Mouse (Mus musculus) hindbrain, embryonic 11.5 days (tissue): ENCODE measurements at regions not wholly inside any gene's neighbourhood (a gene's known extent, or its start where the extent isn't known, plus 50 kb on each side); places are given as distances from the start of the nearest gene placed in this dataset.

Experiments used
- ATAC-seq: fragments of 200-750 bp; cut with Nextera tagmentation; 2 replicates; pipeline ENCODE4 v1.8.0; 2017; ENCODE audit warnings: mild to moderate bottlenecking, moderate TSS enrichment, moderate library complexity; ENCODE audit not compliant: low FRiP score
- DNase-seq: peaks from one replicate; pipeline ENCODE4 v3.0.0-alpha.2; 2015; ENCODE audit warnings: low spot score
- H3K27ac ChIP-seq: fragments of 300-500 bp; sonication (generic); 2 replicates; pipeline ENCODE4 v1.5.1; 2014; ENCODE audit warnings: mild to moderate bottlenecking, low read depth, low read length
- H3K27me3 ChIP-seq: fragments of 300-500 bp; sonication (generic); 2 replicates; pipeline ENCODE4 v1.6.1; 2014; ENCODE audit warnings: mild to moderate bottlenecking, low read length, moderate library complexity, mixed read lengths; ENCODE audit not compliant: control insufficient read depth, insufficient read depth
- H3K36me3 ChIP-seq: fragments of 300-500 bp; sonication (generic); 2 replicates; pipeline ENCODE4 v1.6.1; 2014; ENCODE audit warnings: mild to moderate bottlenecking, low read length, moderate library complexity, mixed read lengths; ENCODE audit not compliant: control insufficient read depth, insufficient read depth
- H3K4me1 ChIP-seq: fragments of 300-500 bp; sonication (generic); replicated peaks from 2 replicates; pipeline ENCODE4 v1.6.1; 2014; ENCODE audit warnings: low read length, mixed read lengths; ENCODE audit not compliant: control insufficient read depth, insufficient read depth
- H3K4me2 ChIP-seq: fragments of 300-500 bp; sonication (generic); replicated peaks from 2 replicates; pipeline ENCODE4 v1.6.1; 2014; ENCODE audit warnings: mild to moderate bottlenecking, low read depth, low read length
- H3K4me3 ChIP-seq: fragments of 300-500 bp; sonication (generic); 2 replicates; pipeline ENCODE4 v1.5.1; 2014; ENCODE audit warnings: low read depth, low read length
- H3K9ac ChIP-seq: fragments of 300-500 bp; sonication (generic); 2 replicates; pipeline ENCODE4 v1.6.1; 2014; ENCODE audit warnings: low read depth, low read length
- H3K9me3 ChIP-seq: fragments of 300-500 bp; sonication (generic); 2 replicates; pipeline ENCODE4 v1.6.1; 2016; ENCODE audit warnings: low read length; ENCODE audit not compliant: control insufficient read depth
- WGBS: fragments of 180-500 bp; shearing (Covaris S2); extraction: QIAGEN DNeasy Blood & Tissue Kit; methylation state at CpG from one replicate; pipeline ENCODE4 v1.1.7; 2014; 5-methylcytosine and 5-hydroxymethylcytosine counted together

DNA sequence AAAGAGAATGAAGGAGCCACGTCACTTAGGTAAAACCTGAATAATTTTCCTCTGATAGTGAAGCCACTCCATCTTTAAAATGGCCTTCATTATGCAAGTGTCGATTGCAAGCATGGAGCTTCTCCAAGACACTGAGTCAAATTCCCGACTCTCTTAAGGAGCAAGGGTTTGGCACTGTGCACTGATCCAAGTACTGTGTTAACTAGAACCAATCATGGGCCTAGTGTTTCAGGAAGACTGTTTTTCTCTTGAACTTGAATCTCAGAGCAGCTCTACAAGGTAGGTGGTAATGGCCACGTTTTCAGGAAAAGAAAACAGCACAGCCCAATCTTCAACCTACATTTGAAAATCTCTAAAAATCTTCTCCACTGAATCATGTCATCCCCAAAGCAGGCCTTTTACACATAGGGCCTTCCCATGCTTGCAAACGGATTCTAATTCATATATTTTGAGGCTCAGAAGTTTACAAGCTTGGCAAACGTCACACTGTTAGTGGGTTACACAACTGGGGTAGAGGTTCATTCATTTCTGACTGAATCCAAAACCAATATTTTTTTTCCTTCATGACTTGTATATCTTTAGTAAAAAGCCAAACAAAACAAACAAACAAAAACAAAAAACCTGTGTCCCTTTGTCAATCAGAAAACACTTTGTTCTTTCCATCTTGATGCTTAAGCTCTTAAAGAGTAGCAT lies 342.2 kb upstream of the Zfp462 start:
- Histone ChIP-seq H3K9ac (no peak overlapping the region), H3K27ac (peak overlapping the region; percentile 82; the same call in 1 of the 2 replicates), H3K36me3 (no peaks in the 10 kb centered on the region), H3K9me3 (no peaks in the 10 kb centered on the region), H3K4me3 (no peak overlapping the region), H3K4me1 (peaks cover 4% of the 10 kb centered on the region; the same call in 1 of the 2 replicates), H3K27me3 (no peaks in the 10 kb centered on the region), H3K4me2 (no peak overlapping the region)
- WGBS, result 87% methylated on average over 6 of the region's 6 CpGs
- DNase-seq (no peak), ATAC-seq (no peak)

DNA sequence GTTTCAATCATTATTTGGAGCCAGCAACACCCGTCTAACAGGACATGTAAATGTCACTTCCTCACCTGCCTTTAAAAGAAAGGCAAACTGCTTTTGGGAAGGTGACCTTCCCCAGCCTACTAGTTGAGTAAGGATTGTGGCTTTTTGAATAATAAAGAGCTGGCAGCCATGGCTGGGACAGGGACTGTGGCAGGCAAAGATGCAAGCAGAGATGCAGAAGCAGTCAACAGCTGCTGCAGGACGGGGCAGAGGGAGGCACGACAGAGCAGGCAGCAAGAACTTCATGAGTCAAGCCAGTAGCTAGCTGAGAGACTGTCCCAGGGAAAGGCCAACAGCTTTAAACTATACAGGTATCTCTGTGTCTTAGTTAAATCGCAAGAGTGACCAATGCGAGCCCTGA lies 334.7 kb upstream of the Zfp462 start:
- 58% methylated on average over 5 of the region's 5 CpGs for WGBS
- Histone ChIP-seq H3K9ac (no peak overlapping the region), H3K9me3 (no peaks in the 10 kb centered on the region), H3K27me3 (no peaks in the 10 kb centered on the region), H3K36me3 (no peaks in the 10 kb centered on the region), H3K4me2 (no peak overlapping the region), H3K4me3 (no peak overlapping the region), H3K27ac (no peak overlapping the region), H3K4me1 (no peaks in the 10 kb centered on the region)
- DNase-seq, result no peak
- ATAC-seq, result no peak

DNA sequence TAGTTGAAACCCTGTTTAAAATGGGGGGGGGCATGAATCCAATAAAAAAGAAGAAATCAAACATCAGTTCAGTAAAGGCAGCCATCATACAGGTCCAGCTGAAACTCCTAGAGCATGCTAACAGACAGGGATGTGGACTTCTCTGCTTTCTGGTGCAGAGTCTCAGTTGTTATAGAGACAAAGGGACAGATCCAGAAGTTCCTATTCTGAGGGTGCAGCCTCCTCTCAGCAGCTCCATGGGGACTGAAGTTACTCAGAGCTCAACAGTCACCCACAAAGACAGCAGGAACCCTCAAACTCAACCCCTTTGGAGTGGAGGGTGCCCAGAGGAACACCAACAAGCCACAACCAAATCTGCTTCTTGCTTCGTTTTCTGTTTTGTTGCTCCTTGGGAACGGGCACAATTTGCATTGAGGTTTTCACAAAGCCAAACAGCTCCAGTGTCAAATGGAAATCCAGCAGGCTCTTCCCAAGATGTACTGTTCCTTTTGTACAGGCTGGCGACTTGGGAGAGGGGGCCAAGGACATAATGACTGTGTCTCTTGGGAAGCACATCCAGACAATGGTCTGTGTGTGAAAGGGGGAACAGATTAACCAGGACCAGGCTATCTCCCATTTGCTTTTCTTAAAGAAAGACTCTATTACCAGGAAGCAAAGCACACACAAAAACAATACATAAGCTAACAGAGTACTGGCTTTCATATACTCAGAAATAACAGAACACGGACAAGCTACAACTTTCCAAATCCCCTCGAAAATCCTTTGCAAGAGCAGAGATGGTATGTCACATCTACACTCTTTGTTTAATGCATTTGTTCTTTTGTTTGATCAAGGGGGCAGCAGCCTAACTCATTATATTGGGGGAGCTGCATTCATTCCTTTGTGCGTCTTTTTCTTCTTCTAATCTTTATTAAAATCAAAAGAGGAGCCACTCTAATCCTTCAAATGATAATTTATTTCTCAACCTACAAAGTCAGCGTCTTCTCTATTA lies 332.6 kb upstream of the Zfp462 start:
- Histone ChIP-seq H3K4me2 (no peak overlapping the region), H3K4me3 (no peak overlapping the region), H3K27ac (peak overlapping the region; percentile 82), H3K9me3 (no peaks in the 10 kb centered on the region), H3K36me3 (no peaks in the 10 kb centered on the region), H3K9ac (no peak overlapping the region), H3K27me3 (no peaks in the 10 kb centered on the region), H3K4me1 (no peaks in the 10 kb centered on the region)
- WGBS, result 38% methylated on average over 7 of the region's 7 CpGs
- peak; percentile 74 for ATAC-seq
- peak; percentile 63 for DNase-seq

DNA sequence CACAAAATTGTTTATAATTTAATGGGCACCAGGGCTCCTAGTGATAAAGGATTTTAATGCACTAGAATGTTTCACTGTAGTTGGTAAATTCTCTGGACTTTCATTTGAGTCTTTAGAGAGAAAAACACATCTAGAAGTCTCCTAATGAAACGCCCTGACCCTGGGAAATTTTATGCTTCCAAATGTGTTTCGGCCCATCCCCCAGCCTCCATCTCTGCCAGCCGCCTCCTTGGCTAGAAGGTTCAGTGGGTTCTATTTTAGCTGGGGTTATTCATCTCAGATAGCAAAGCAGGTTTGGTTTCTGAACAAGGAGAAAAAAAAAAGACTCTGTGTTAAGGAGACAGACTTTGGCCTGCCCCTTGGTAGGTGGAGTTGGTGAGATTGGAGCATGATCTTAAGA lies 331.8 kb upstream of the Zfp462 start:
- Histone ChIP-seq H3K9ac (no peak overlapping the region), H3K9me3 (no peaks in the 10 kb centered on the region), H3K4me2 (no peak overlapping the region), H3K4me1 (no peaks in the 10 kb centered on the region), H3K36me3 (no peaks in the 10 kb centered on the region), H3K27ac (peak overlapping the region; percentile 82), H3K4me3 (no peak overlapping the region), H3K27me3 (no peaks in the 10 kb centered on the region)
- ATAC-seq (no peak), DNase-seq (peak; percentile 55)
- WGBS, result 23% methylated on average over 3 of the region's 3 CpGs

DNA sequence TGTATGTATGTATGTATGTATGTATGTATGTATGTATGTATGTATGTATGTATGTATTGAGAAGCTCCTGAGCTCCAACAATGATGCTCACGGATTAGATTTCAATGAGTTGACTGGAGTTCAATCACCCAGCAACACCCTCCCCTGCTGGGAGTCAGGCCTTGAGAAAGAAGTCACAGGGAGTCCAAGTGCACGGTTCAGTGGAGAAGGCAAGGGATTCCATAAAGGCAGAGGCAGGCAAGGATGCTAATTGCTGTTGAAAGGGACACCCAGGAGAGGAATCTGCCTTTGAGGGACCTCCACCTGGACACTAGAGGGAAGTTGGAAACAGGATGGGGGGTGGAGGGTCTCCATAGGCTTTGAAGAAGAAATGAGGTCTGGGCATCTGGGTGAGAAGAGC lies 331.2 kb upstream of the Zfp462 start:
- H3K4me2 ChIP-seq, result no peak overlapping the region
- no peaks in the 10 kb centered on the region for H3K27me3 ChIP-seq
- H3K9me3 ChIP-seq, result no peaks in the 10 kb centered on the region
- no peak overlapping the region for H3K9ac ChIP-seq
- ATAC-seq (no peak), DNase-seq (peak; percentile 21)
- WGBS, result 16% methylated on average over 2 of the region's 2 CpGs
- H3K4me3 ChIP-seq, result no peak overlapping the region
- H3K27ac ChIP-seq, result no peak overlapping the region
- no peaks in the 10 kb centered on the region for H3K4me1 ChIP-seq
- H3K36me3 ChIP-seq, result no peaks in the 10 kb centered on the region

- DNase-seq (no peak), ATAC-seq (no peak)
- H3K36me3 ChIP-seq, result no peaks in the 10 kb centered on the region
- H3K9ac ChIP-seq, result no peak overlapping the region
- no peak overlapping the region for H3K27ac ChIP-seq
- no peaks in the 10 kb centered on the region for H3K4me1 ChIP-seq
- no peak overlapping the region for H3K4me3 ChIP-seq
- no peaks in the 10 kb centered on the region for H3K27me3 ChIP-seq
- 27% methylated on average over 1 of the region's 1 CpGs for WGBS
- H3K9me3 ChIP-seq, result no peaks in the 10 kb centered on the region
- H3K4me2 ChIP-seq, result no peak overlapping the region
These were observed 329.0 kb upstream of the Zfp462 start for GRCm38 (mm10) chr4:54615886-54616285.

DNA sequence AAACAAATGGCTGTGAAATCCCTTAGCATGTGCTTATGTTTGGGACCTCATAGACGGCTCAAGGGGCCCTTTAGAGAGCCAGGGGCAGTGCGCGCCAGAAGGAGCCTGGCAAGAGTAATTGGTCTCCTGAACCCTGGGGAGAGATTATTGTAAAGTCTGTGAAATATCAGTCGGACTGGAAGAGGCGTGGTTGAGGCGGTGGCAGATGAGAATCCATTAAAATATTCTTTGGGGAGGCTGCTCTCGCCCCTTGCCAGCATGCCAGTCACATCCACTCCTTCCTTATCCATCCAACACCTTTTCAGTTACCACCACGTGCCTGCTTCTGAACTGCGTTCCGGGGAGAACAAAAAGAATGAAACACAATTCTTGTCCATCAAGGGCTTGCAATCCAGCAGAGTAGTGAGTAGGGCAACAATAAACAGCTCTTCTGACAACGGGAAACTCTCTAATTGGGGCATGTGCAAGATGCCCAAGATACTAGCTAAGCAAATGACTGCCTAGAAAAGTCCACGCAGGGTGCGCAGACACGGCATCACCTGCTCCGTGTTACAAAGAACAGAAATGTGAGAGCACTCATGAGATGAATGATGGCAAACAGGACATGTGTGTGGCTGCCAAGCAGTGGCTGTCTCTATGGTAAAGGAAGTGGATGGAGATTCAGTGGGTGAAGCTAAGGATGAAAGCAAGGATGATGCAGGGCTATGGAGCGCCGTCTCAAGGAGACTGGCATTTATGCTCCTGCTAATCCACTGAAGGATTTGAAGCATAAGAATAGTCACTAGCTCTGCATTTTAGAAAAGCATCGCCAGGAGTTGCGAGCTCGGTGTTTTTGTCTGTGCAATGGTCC lies 320.6 kb upstream of the Zfp462 start:
- Histone ChIP-seq H3K9ac (no peak overlapping the region), H3K4me2 (no peak overlapping the region), H3K36me3 (no peaks in the 10 kb centered on the region), H3K27me3 (no peaks in the 10 kb centered on the region), H3K4me1 (no peaks in the 10 kb centered on the region), H3K4me3 (no peak overlapping the region), H3K9me3 (peaks cover 4% of the 10 kb centered on the region; the same call in 1 of the 2 replicates), H3K27ac (no peak overlapping the region)
- WGBS, result 75% methylated on average over 20 of the region's 20 CpGs
- ATAC-seq, result peak; percentile 70
- DNase-seq, result no peak

DNA sequence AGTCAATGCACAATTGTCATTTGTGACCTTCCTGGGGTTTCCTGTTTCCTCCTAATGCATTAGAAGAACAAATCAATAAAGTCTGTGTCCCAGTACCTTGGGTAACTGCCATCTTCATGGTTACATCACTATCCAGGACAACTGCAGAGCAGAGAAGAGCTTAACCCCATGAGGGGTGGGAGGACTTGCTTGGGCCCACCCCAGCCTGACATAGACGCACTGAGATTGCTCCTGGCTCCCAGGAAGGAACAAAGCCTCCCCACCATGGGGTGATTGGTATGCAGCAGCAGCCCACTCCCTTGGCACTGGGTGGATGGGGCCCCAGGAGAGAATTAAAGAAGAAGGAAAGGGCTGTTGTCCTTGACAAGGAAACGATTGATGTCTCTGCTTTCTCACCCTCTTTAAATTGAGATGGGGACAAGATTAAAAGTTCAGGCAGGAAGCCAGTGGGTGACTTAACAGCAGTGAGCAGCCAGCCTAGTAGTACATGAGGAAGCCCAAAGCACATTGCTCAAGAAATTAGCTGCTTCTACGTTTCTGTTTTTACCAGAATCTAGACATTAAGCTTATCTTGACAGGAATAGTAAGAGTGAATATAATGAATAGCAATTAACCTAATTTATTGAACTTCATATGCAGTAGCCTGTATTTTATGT lies 307.7 kb upstream of the Zfp462 start:
- DNase-seq, result no peak
- 15% methylated on average over 3 of the region's 3 CpGs for WGBS
- no peak overlapping the region for H3K4me2 ChIP-seq
- no peaks in the 10 kb centered on the region for H3K9me3 ChIP-seq
- H3K4me1 ChIP-seq, result no peaks in the 10 kb centered on the region
- H3K4me3 ChIP-seq, result no peak overlapping the region
- no peak overlapping the region for H3K9ac ChIP-seq
- no peaks in the 10 kb centered on the region for H3K27me3 ChIP-seq
- no peak overlapping the region for H3K27ac ChIP-seq
- H3K36me3 ChIP-seq, result no peaks in the 10 kb centered on the region
- ATAC-seq, result no peak
